Mouse (Mus musculus) adrenal gland, adult (tissue): ENCODE measurements around the gene Plekhm1.

Source experiments
- DNase-seq, 2 experiments: peaks; one replicate each; pipeline ENCODE4 v3.0.0; 2022 to 2023; ENCODE audit warnings: low spot score in 1 of 2; ENCODE audit not compliant: inconsistent age in 2 of 2

The Plekhm1 gene

GRCm38 (mm10) chr11:103344494-103345332 lies 67.8 kb downstream of the Plekhm1 start:
- no peak for DNase-seq

GRCm38 (mm10) chr11:103343881-103344280 lies 68.6 kb downstream of the Plekhm1 start:
- DNase-seq: no peak

GRCm38 (mm10) chr11:103343063-103343462 lies 69.4 kb downstream of the Plekhm1 start:
- no peak for DNase-seq

GRCm38 (mm10) chr11:103340677-103341076 lies 71.8 kb downstream of the Plekhm1 start:
- peak; percentile 81 for DNase-seq

- DNase-seq: peak; percentile 36 to 41
These were observed 72.4 kb downstream of the Plekhm1 start for GRCm38 (mm10) chr11:103340130-103340529.

- DNase-seq: peak; percentile 61 to 65
These were observed 72.9 kb downstream of the Plekhm1 start for GRCm38 (mm10) chr11:103339414-103340119.

GRCm38 (mm10) chr11:103338671-103339070 lies 73.8 kb downstream of the Plekhm1 start:
- DNase-seq: no peak

- DNase-seq: no peak
These were observed 74.4 kb downstream of the Plekhm1 start for GRCm38 (mm10) chr11:103338119-103338518.

- no peak for DNase-seq
These were observed 75.3 kb downstream of the Plekhm1 start for GRCm38 (mm10) chr11:103337180-103337579.

- no peak for DNase-seq
These were observed 76.9 kb downstream of the Plekhm1 start for GRCm38 (mm10) chr11:103335561-103335960.

- DNase-seq: no peak
These were observed 77.6 kb downstream of the Plekhm1 start for GRCm38 (mm10) chr11:103334925-103335324.

- peak; percentile 54 to 80 for DNase-seq
These were observed 78.6 kb downstream of the Plekhm1 start for GRCm38 (mm10) chr11:103333719-103334398.

- peak; percentile 40 to 62 for DNase-seq
These were observed 79.4 kb downstream of the Plekhm1 start for GRCm38 (mm10) chr11:103332890-103333651.

GRCm38 (mm10) chr11:103332186-103332889 lies 80.1 kb downstream of the Plekhm1 start:
- peak; percentile 82 to 93 for DNase-seq

- peak; percentile 22 to 40 for DNase-seq
These were observed 80.8 kb downstream of the Plekhm1 start for GRCm38 (mm10) chr11:103331502-103332185.

GRCm38 (mm10) chr11:103330651-103331319 lies 81.7 kb downstream of the Plekhm1 start:
- no peak for DNase-seq

- DNase-seq: peak; percentile 57 to 90
These were observed 85.5 kb downstream of the Plekhm1 start for GRCm38 (mm10) chr11:103326950-103327349.

- peak; percentile 64 to 83 for DNase-seq
These were observed 87.3 kb downstream of the Plekhm1 start for GRCm38 (mm10) chr11:103325172-103325571.

GRCm38 (mm10) chr11:103324723-103325122 lies 87.8 kb downstream of the Plekhm1 start:
- no peak for DNase-seq
